Mouse (Mus musculus) T-helper 1 cell (primary cell): ENCODE results near the gene Slc26a1.

Experiments
- in situ Hi-C: fragments of 300-600 bp; cut with MboI, MseI; formaldehyde crosslinking; loops from one replicate; pipeline ENCODE4 v1.15.1; 2025; ENCODE audit warnings: high pct_unique_total_duplicates

Gene Slc26a1

DNA sequence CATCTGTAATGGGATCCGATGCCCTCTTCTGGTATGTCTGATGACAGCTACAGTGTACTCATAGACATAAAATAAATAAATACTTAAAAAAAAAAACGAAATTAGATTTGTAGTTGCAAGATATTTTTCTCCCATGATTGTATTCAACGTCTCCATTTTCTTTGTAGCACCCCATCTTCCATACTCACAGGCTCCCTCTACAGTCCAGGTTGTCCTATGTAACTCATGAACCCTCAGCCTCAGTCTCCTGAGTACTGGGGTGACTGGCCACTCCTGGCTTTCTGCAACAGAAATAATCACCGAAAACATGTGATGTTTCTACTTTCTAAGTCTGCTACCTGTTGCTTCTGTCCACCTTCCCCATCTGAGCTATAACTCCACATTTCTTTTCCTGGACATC is 15.8 kb upstream of the Slc26a1 start:
- in situ Hi-C loops: no loop called here

DNA sequence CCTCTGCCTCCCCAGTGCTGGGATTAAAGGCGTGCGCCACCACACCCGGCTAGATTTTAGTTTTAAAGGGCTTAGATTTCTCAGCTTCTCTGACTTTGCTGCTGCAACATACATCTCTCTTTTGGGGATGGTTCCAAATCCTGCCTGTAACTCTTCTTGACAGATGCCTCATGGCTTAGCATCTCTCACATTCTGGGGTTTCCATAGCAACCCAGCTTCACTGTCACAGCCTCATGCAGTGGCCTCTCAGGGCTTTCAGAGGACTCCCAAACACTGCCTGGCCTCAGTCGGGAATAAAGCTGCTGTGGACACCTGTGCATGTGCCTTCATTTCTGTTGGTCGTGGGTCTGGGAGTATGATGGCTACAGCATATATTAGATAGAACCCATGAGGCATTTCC is 13.7 kb upstream of the Slc26a1 start:
- in situ Hi-C loops: no loop called here

DNA sequence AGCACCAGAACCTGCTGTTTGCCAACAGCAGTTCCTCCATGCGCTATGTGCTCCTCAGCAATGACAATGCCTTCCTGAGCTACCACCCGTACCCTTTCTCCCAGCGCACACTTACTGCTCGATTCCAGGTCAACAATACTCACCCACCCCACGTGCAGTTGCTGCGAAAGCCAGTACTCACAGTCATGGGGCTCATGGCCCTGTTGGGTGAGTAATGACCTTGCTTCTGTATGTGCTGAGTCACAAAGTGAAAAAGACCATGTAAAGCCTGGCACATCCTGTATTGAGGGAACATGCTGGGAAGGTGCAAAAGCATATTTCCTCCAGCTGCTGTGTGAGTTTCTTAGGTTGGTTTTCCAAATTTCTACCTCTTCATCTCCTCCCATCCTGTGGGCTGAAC is 5.5 kb upstream of the Slc26a1 start:
- in situ Hi-C loops: no loop called here

DNA sequence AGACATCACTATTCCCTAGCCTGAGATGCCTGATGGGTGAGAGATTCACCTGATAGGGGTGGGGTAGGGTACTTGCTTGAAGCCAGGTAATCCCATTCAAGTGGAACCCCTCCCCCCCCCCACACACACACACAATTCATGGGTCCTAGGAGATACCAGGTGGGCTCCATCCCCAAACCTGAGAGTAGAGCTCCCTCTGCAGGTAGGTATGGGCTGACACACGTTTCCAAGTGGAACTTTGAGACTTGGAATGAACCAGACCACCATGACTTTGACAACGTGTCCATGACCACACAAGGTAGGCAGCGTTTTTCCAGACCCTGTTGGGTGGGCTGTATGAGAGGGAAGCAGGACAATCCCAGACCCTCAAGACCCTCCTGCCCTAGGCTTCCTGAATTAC is 4.5 kb upstream of the Slc26a1 start:
- in situ Hi-C loops: no loop called here

DNA sequence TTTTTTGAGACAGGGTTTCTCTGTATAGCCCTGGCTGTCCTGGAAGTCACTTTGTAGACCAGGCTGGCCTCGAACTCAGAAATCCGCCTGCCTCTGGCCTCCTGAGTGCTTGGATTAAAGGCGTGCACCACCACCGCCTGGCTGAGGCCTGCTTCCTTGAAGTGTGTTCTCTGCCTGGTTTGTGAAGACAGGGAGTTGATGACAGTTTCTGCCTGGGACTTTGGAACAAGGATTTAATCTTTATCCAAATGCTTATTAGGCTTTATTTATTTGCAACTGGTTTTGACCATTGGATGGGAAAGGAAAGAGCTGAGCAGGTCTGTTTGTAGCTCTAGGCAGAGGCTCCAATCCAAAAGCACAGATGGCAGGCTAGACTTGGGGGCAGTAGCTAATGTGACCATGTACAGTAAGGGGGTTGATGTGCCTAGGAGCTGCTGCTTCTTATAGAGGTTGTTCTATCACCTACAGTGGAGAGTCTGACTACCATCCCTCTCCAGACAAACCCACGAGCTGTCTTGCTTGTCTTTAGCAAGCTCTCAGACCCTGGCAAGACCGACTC is 3.0 kb upstream of the Slc26a1 start:
- in situ Hi-C loops: no loop called here

GRCm38 (mm10) chr5:108677605-108678295 is 2.4 kb upstream of the Slc26a1 start:
- in situ Hi-C loops: no loop called here

DNA sequence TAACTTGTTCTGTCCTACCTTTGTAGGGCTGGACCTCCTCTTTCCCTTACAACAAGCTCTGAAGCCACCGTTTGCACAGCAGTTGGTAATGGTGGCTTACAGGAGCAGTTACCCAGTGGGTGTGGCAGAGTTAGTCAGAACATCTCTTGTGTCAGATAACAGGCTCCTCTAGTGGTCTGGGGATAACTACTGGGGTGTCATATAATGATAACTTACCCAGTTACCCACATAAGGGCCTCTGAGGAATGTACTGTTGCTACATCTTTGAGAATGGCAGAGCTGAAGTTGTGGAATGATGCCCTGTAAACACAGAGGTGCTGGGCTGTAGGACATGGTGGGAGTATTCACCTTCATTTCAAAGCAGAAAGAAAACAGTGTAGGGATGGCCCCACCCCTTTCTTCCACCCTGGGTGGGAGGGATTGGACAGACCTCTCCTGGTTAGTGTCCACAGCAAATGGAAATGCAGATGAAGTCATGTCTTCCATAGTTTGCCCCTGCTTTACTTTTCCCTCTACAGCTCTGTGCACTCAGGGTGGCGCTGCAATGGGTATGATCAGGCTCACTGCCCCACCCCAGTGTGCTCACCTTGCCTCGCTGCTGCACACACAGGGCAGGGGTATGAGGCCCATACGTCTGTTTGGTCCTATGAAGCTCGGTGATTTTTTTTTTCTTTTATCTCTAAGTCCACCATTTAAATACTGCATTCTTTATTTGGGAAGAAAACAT is 1.6 kb upstream of the Slc26a1 start:
- in situ Hi-C loops: no loop called here

GRCm38 (mm10) chr5:108674624-108675023 is 745 bp downstream of the Slc26a1 start:
- in situ Hi-C loops: no loop called here

- in situ Hi-C loops: no loop called here
Measured at GRCm38 (mm10) chr5:108671757-108672156, 3.6 kb downstream of the Slc26a1 start.

DNA sequence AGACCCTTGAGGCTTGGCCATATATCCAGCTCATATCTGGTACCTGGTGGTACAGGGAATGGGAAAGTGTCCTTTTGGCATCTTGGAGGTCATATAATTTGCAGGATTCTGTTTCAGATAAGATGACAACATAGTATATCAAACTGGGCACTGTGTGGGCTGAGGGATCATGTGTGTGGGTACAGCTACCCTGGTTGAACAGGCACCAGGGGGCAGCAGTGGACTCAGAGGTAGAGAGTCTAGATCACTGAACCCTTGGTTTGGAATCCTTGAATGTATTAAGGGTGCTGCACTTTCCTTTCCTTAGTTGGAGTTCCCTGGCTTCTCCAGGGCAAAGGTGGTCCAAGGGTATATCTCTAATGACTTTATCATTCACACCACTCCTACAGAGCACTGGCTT is 4.6 kb downstream of the Slc26a1 start:
- in situ Hi-C loops: no loop called here

DNA sequence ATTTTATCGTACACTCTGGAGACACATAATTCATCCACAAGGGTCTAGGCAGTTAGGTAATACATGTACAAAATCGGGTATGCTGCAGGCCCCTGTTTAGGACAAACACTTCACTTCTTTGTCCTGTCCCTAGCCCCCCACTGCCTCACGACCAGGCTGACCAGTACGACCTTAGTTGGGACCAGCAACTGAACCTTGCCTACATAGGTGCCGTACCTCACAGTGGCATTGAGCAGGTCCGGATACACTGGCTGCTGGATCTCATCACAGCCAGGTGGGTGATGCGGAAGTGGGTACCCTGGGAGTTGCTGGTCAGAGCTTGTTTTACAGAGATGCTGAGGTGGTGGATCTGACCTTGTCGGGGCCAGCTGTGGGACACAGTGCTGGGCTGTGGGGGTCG is 5.4 kb downstream of the Slc26a1 start:
- in situ Hi-C loops: no loop called here

- in situ Hi-C loops: no loop called here
Measured at GRCm38 (mm10) chr5:108668977-108669936, 6.1 kb downstream of the Slc26a1 start, which contains the start of gene Dgkq. Gene Dgkq (minus strand): TSS chr5:108669672.

DNA sequence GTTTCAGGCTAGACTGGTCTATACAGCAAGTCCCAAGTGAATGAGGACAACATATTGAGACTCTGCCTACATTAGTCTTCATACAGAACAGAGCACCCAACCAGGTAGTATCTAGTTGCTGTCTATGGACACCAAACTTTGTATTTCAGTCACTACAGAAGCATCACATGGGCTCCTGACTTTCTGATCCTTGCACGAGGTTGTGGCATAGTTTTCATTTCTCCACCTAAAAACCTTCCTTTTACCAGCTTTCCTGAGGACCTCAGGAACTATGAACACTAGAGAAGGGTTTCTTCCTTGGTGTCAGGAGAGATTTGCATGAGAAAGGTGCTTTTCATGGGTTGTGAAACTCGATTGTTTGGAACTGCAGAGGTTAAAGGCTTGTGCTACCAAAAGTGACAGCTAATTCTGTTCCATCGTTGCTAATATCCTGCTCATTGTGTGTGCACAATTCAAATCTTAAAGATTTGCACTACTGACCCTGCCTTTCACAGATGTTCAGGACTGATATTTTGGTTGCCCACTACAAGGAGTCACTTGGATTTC is 6.9 kb downstream of the Slc26a1 start:
- in situ Hi-C loops: no loop called here

DNA sequence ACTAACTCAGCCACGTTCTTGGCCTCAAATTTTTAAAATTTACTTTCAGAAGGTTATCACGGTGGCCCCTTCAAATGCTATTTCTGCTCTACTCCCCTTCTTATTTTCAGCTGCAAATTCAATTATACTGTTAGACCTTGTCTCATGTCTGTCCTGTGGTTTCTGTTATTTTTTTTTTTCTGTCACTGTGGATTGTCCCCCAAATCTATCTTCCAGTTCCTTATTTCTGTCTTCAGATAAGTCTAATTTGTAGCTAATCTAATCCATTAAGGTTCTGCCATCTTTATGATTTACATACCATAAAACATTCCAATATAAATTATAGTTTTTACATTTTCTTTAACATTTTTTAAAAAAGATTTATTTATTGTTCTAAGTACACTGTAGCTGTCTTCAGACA is 8.0 kb downstream of the Slc26a1 start:
- in situ Hi-C loops: no loop called here

DNA sequence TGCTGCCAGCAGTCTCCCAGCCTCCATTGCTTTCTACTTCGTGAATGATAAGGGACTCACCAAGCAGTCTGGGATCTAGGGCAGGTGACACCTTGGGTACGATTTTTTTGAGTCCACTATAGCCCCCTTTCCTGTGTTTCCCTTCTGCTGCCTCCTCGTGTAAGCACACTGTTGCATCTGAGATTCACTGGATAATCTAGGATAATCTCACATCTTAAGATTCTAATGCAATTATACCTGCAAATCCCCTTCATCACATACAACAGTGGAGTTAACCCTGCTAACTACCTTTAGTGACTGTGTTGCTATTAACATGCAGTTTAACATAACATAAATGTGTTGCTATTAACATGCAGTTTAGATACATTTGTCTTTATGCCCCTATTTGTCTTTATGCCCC is 10.3 kb downstream of the Slc26a1 start:
- in situ Hi-C loops: no loop called here

GRCm38 (mm10) chr5:108662772-108663171 is 12.6 kb downstream of the Slc26a1 start:
- in situ Hi-C loops: no loop called here

DNA sequence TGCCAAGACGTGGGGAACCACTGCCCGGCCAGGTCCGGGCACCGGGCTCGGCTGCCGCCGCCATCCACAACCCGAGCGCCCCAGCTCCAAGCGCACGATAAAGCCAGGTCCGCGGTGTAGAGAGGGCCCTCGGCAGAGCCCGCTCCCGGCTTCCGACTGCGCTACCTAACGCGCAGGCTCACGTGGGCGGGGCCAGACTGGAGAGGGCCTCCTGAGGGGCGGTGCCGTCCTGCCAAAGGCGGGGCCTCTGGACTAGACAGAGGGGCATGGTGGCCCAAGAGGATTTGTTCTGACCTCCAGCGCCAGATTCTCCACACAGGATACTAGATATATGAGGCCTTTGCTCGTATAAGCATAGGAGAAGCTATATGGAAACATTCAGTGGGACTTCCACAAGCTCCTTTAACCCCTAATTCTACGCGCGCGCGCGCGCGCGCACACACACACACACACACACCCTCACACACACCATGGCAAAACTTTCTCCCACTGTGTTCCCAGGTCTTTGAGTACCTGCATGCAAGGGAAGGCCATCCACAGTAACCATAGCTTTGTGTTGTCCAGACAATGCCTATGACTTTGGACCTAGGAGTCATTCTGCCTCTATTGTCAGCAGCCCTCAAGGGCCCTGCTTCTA is 14.6 kb downstream of the Slc26a1 start:
- in situ Hi-C loops: no loop called here

- in situ Hi-C loops: no loop called here
Measured at GRCm38 (mm10) chr5:108659698-108660631, 15.4 kb downstream of the Slc26a1 start, which contains the start of gene Idua. Gene Idua (plus strand): TSS chr5:108660331.

- in situ Hi-C loops: no loop called here
Measured at GRCm38 (mm10) chr5:108658611-108659010, 16.8 kb downstream of the Slc26a1 start.

DNA sequence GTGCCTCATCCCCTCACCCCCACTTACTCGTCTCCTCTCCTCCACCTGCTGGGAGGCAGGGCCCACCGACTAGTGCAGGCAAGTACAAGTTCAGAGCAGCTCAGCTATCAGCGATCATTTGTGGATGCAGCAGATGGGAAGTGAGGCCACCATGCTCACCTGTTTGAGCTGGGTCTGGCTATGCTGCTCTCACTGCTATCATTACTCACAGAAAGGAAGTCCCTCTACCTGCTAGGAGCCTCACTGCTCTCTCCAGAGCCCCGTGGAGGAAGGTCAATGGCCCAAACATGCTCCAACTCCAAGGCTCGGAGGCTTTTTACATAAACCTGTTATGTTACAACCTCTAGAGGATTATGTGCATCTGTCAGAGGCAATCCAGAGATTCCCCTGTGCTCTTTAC is 18.0 kb downstream of the Slc26a1 start:
- in situ Hi-C loops: no loop called here
